Mouse (Mus musculus) MEL (cell line): ENCODE measurements at regions not wholly inside any gene's neighbourhood (a gene's known extent, or its start where the extent isn't known, plus 50 kb on each side); places are given as distances from the start of the nearest gene placed in this dataset.

Experiments
- DNase-seq: peaks from one replicate; pipeline ENCODE4 v3.0.0; 2011; ENCODE audit warnings: low read depth, low spot score
- H3K27ac ChIP-seq: 2 replicates; pipeline ENCODE4 v1.5.1; 2012; ENCODE audit warnings: low read depth, mild to moderate bottlenecking, control low read depth, low read length, moderate library complexity; ENCODE audit not compliant: control insufficient read depth
- H3K27me3 ChIP-seq, 2 experiments: fragments of 150-350 bp in 1 of 2; sonication (generic) in 1 of 2; 2 replicates each; pipeline ENCODE4 v1.6.1; 2012; ENCODE audit warnings: low read length in 2 of 2, mild to moderate bottlenecking in 2 of 2, improper control_type of control experiment in 1 of 2, moderate library complexity in 1 of 2; ENCODE audit not compliant: insufficient read depth in 2 of 2, control insufficient read depth in 1 of 2
- H3K36me3 ChIP-seq, 2 experiments: 2 replicates each; pipeline ENCODE4 v1.6.1; 2012 to 2014; ENCODE audit warnings: low read length in 2 of 2, improper control_type of control experiment in 1 of 2, inconsistent platforms in 1 of 2, mild to moderate bottlenecking in 1 of 2; ENCODE audit not compliant: insufficient read depth in 2 of 2, control insufficient read depth in 1 of 2
- H3K4me1 ChIP-seq, 2 experiments: fragments of 150-350 bp in 1 of 2; sonication (generic) in 1 of 2; 2 replicates each; pipeline ENCODE4 v1.6.1; 2012; ENCODE audit warnings: low read length in 2 of 2, improper control_type of control experiment in 1 of 2, mild to moderate bottlenecking in 1 of 2; ENCODE audit not compliant: insufficient read depth in 2 of 2, control insufficient read depth in 1 of 2
- H3K4me3 ChIP-seq, 2 experiments: fragments of 150-350 bp in 1 of 2; sonication (generic) in 1 of 2; 2 replicates each; pipeline ENCODE4 v1.5.1; 2012; ENCODE audit warnings: low read depth in 2 of 2, low read length in 2 of 2, mild to moderate bottlenecking in 2 of 2, moderate library complexity in 2 of 2, control low read depth in 1 of 2, improper control_type of control experiment in 1 of 2; ENCODE audit not compliant: control insufficient read depth in 1 of 2, insufficient read depth in 1 of 2
- H3K79me2 ChIP-seq: 2 replicates; pipeline ENCODE4 v1.6.1; 2012; ENCODE audit warnings: mild to moderate bottlenecking, low read length, moderate library complexity; ENCODE audit not compliant: control insufficient read depth, poor library complexity, insufficient read depth
- H3K9ac ChIP-seq: 2 replicates; pipeline ENCODE4 v1.6.1; 2012; ENCODE audit warnings: low read depth, mild to moderate bottlenecking, control low read depth, low read length, moderate library complexity; ENCODE audit not compliant: control insufficient read depth, poor library complexity, severe bottlenecking
- H3K9me3 ChIP-seq: fragments of 150-350 bp; sonication (generic); replicated peaks from 2 replicates; pipeline ENCODE4 v1.6.1; 2012; ENCODE audit warnings: mild to moderate bottlenecking, low read length, improper control_type of control experiment, moderate library complexity; ENCODE audit not compliant: insufficient read depth
- CHD1 ChIP-seq: IDR thresholded peaks from 2 replicates; pipeline ENCODE4 v1.6.1; 2012; ENCODE audit warnings: low read depth, mild to moderate bottlenecking, inconsistent platforms, low read length, improper control_type of control experiment
- CTCF ChIP-seq, 3 experiments: IDR thresholded peaks in 2 of 3; conservative IDR thresholded peaks in 1 of 3; 2 replicates each; pipeline ENCODE4 v1.5.1; 2011 to 2012; ENCODE audit warnings: low read length in 3 of 3, low read depth in 2 of 3, mild to moderate bottlenecking in 2 of 3, improper control_type of control experiment in 1 of 3, inconsistent platforms in 1 of 3, mixed read lengths in 1 of 3, moderate library complexity in 1 of 3; ENCODE audit not compliant: control insufficient read depth in 1 of 3, insufficient read depth in 1 of 3, poor library complexity in 1 of 3, severe bottlenecking in 1 of 3
- ELF1 ChIP-seq: IDR thresholded peaks from 2 replicates; pipeline ENCODE4 v1.6.1; 2014; ENCODE audit warnings: low read depth, mild to moderate bottlenecking, inconsistent platforms, low read length, improper control_type of control experiment, moderate library complexity
- ETS1 ChIP-seq: IDR thresholded peaks from 2 replicates; pipeline ENCODE4 v1.6.1; 2012; ENCODE audit warnings: low read depth, mild to moderate bottlenecking, inconsistent platforms, low read length, improper control_type of control experiment, moderate library complexity
- GABPA ChIP-seq: IDR thresholded peaks from 2 replicates; pipeline ENCODE4 v1.6.1; 2012; ENCODE audit warnings: low read depth, mild to moderate bottlenecking, inconsistent platforms, low read length, improper control_type of control experiment, moderate library complexity
- HCFC1 ChIP-seq: IDR thresholded peaks from 2 replicates; pipeline ENCODE4 v1.6.1; 2012; ENCODE audit warnings: low read depth, mild to moderate bottlenecking, inconsistent platforms, low read length, improper control_type of control experiment, moderate library complexity
- MAFK ChIP-seq: IDR thresholded peaks from 2 replicates; pipeline ENCODE4 v1.6.1; 2011; ENCODE audit warnings: low read depth, mild to moderate bottlenecking, low read length, improper control_type of control experiment, borderline replicate concordance
- MAX ChIP-seq: IDR thresholded peaks from 2 replicates; pipeline ENCODE4 v1.6.1; 2011; ENCODE audit warnings: low read length, improper control_type of control experiment
- MEF2A ChIP-seq: IDR thresholded peaks from 2 replicates; pipeline ENCODE4 v1.6.1; 2014; ENCODE audit warnings: low read depth, mild to moderate bottlenecking, inconsistent platforms, low read length, improper control_type of control experiment; ENCODE audit not compliant: poor library complexity, insufficient replicate concordance, severe bottlenecking; ENCODE audit errors: extremely low read depth
- MXI1 ChIP-seq: IDR thresholded peaks from 2 replicates; pipeline ENCODE4 v1.6.1; 2011; ENCODE audit warnings: mild to moderate bottlenecking, low read depth, low read length, improper control_type of control experiment
- MYC ChIP-seq: IDR thresholded peaks from 2 replicates; pipeline ENCODE4 v1.6.1; 2011; ENCODE audit warnings: low read depth, mild to moderate bottlenecking, low read length, improper control_type of control experiment, moderate library complexity
- NELFE ChIP-seq: IDR thresholded peaks from 2 replicates; pipeline ENCODE4 v1.6.1; 2011; ENCODE audit warnings: low read depth, low read length, improper control_type of control experiment
- NRF1 ChIP-seq: IDR thresholded peaks from 2 replicates; pipeline ENCODE4 v1.6.1; 2014; ENCODE audit warnings: low read depth, mild to moderate bottlenecking, inconsistent platforms, low read length, improper control_type of control experiment, moderate library complexity; ENCODE audit not compliant: poor library complexity, insufficient read depth, severe bottlenecking
- POLR2A ChIP-seq, 2 experiments: IDR thresholded peaks; 2 replicates each; pipeline ENCODE4 v1.6.1; 2011 to 2012; ENCODE audit warnings: low read length in 2 of 2, mild to moderate bottlenecking in 2 of 2, control low read depth in 1 of 2, improper control_type of control experiment in 1 of 2, low read depth in 1 of 2, moderate library complexity in 1 of 2; ENCODE audit not compliant: control insufficient read depth in 1 of 2, insufficient read depth in 1 of 2, poor library complexity in 1 of 2
- RCOR1 ChIP-seq: IDR thresholded peaks from 2 replicates; pipeline ENCODE4 v1.6.1; 2012; ENCODE audit warnings: low read depth, mild to moderate bottlenecking, inconsistent platforms, low read length, improper control_type of control experiment
- TAL1 ChIP-seq: IDR thresholded peaks from 2 replicates; pipeline ENCODE4 v1.6.1; 2012; ENCODE audit warnings: mild to moderate bottlenecking, inconsistent platforms, low read length, moderate library complexity, mixed read lengths
- USF2 ChIP-seq, 2 experiments: IDR thresholded peaks; 2 replicates each; pipeline ENCODE4 v1.6.1; 2011 to 2012; ENCODE audit warnings: improper control_type of control experiment in 2 of 2, low read length in 2 of 2, borderline replicate concordance in 1 of 2, inconsistent platforms in 1 of 2, low read depth in 1 of 2, mild to moderate bottlenecking in 1 of 2; ENCODE audit not compliant: insufficient read depth in 1 of 2
- ZC3H11A ChIP-seq: IDR thresholded peaks from 2 replicates; pipeline ENCODE4 v1.6.1; 2012; ENCODE audit warnings: low read depth, mild to moderate bottlenecking, inconsistent platforms, low read length, improper control_type of control experiment
- ZMIZ1 ChIP-seq: IDR thresholded peaks from 2 replicates; pipeline ENCODE4 v1.6.1; 2012; ENCODE audit warnings: low read depth, mild to moderate bottlenecking, inconsistent platforms, low read length, improper control_type of control experiment, moderate library complexity
- ZNF384 ChIP-seq: IDR thresholded peaks from 2 replicates; pipeline ENCODE4 v1.6.1; 2012; ENCODE audit warnings: low read depth, mild to moderate bottlenecking, inconsistent platforms, low read length, improper control_type of control experiment

- TF ChIP-seq GABPA (no peak), RCOR1 (no peak), MYC (no peak)
- no peaks in the 10 kb centered on the region for H3K4me1 ChIP-seq
- H3K9ac ChIP-seq: no peak overlapping the region
- DNase-seq: no peak
- no peaks in the 10 kb centered on the region for H3K27me3 ChIP-seq
- no peaks in the 10 kb centered on the region for H3K79me2 ChIP-seq
- no peak overlapping the region for H3K27ac ChIP-seq
- H3K4me3 ChIP-seq: no peak overlapping the region
- no peaks in the 10 kb centered on the region for H3K36me3 ChIP-seq
- no peaks in the 10 kb centered on the region for H3K9me3 ChIP-seq
Measured at GRCm38 (mm10) chr2:172660916-172661315, 111.5 kb downstream of the Tfap2c start.

DNA sequence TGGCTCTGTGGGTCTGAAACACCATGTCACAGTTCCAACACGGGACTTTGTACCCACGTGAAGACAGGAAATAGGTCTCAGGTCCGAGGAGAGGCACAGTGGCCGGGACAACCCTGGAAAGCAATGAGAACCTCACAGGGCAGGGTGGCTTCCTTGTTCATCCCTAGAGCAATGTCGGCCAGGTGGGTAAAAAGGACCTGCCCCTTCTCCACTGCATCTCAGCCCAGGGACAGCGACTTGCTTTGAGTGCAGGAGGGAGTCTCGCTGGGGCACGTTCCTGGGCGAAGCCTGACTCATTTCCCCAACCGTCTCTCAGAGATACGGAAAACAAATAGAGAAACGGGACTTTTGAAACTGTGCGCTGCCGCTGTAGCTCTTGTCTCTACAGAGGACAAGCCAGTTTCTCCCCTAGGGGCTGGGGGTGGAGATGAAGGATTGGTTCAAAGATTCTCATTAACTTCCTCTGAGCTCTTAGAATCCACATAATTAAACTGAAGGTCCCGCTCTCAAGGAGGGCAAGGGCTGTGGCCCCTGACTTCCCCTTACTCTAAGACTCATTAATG lies 112.1 kb downstream of the Tfap2c start:
- no peaks in the 10 kb centered on the region for H3K9me3 ChIP-seq
- no peak for DNase-seq
- no peak overlapping the region for H3K9ac ChIP-seq
- no peak overlapping the region for H3K27ac ChIP-seq
- TF ChIP-seq TAL1 (no peak), MAX (no peak), ELF1 (no peak)
- no peaks in the 10 kb centered on the region for H3K27me3 ChIP-seq
- H3K79me2 ChIP-seq: no peaks in the 10 kb centered on the region
- no peaks in the 10 kb centered on the region for H3K36me3 ChIP-seq
- H3K4me3 ChIP-seq: no peak overlapping the region
- no peaks in the 10 kb centered on the region for H3K4me1 ChIP-seq

GRCm38 (mm10) chr2:172662165-172662564 lies 112.8 kb downstream of the Tfap2c start:
- no peak for TF ChIP-seq MAX
- no peak for TF ChIP-seq MXI1
- no peak for TF ChIP-seq CTCF (IDR thresholded peaks at IDR 0.05 in 2 of 3, conservative IDR thresholded peaks at IDR 0.05 in 1 of 3; ENCODE audit: control insufficient read depth in 1 of 3, insufficient read depth in 1 of 3, low read depth in 2 of 3, low read length in 3 of 3, poor library complexity in 1 of 3, severe bottlenecking in 1 of 3)
- no peak for TF ChIP-seq ZC3H11A
- no peak for TF ChIP-seq RCOR1
- TF ChIP-seq CHD1: no peak
- no peak for TF ChIP-seq ETS1
- TF ChIP-seq NELFE: no peak
- no peak for TF ChIP-seq ZNF384
- TF ChIP-seq ELF1: no peak
- TF ChIP-seq MEF2A: no peak
- no peak for TF ChIP-seq USF2 (IDR thresholded peaks at IDR 0.05; ENCODE audit: borderline replicate concordance in 1 of 2, insufficient read depth in 1 of 2, low read depth in 1 of 2, low read length in 2 of 2)
- no peak for TF ChIP-seq HCFC1
- no peak for TF ChIP-seq NRF1
- no peak for TF ChIP-seq POLR2A (IDR thresholded peaks at IDR 0.05; ENCODE audit: control insufficient read depth in 1 of 2, insufficient read depth in 1 of 2, low read depth in 1 of 2, low read length in 2 of 2, poor library complexity in 1 of 2)
- TF ChIP-seq MAFK: no peak
- no peak for TF ChIP-seq ZMIZ1
- TF ChIP-seq, all 39 proteins: peak for 0
- H3K9ac ChIP-seq: no peak overlapping the region

More at GRCm38 (mm10) chr2:172662165-172662564, 112.8 kb downstream of the Tfap2c start:
- H3K27me3 ChIP-seq: no peaks in the 10 kb centered on the region
- DNase-seq: no peak
- no peaks in the 10 kb centered on the region for H3K79me2 ChIP-seq
- H3K4me3 ChIP-seq: no peak overlapping the region
- no peak overlapping the region for H3K27ac ChIP-seq
- no peaks in the 10 kb centered on the region for H3K36me3 ChIP-seq
- no peaks in the 10 kb centered on the region for H3K4me1 ChIP-seq
- no peaks in the 10 kb centered on the region for H3K9me3 ChIP-seq
